8 mouse cellular contexts compared by ENCODE assay signal in genomic region chr4:115133621-115134295, GRCm38 (mm10). TPM values are rescaled to one million over a fixed set of nuclear protein-coding genes. Genes with fewer than 3 reads are reported as not detected.
A peak's percentile ranks its signal among the peaks of the same experiment; 100 is the strongest.
DNase-seq lines count a peak whose midpoint lies in the region; ATAC-seq and TF ChIP-seq lines count a peak whose summit lies in the region.

Cyp4x1 (minus strand) TSS chr4:115134281.

- H3K9ac ChIP-seq in forebrain, embryonic 13.5 days, result peak within 1 kb of the TSS; percentile 65
- peak within 1 kb of the TSS; percentile 59 for H3K9ac ChIP-seq in midbrain, embryonic 12.5 days (replicated peaks)

- H3K4me2 ChIP-seq in forebrain, embryonic 13.5 days, result peak within 1 kb of the TSS; percentile 84
- H3K4me2 ChIP-seq in midbrain, embryonic 12.5 days (replicated peaks), result peak within 1 kb of the TSS; percentile 79

- TF ChIP-seq CTCF in brain, embryonic 14.5 days (IDR thresholded peaks at IDR 0.05; ENCODE audit: borderline replicate concordance, extremely low read depth, insufficient read depth, insufficient read length), result no peak
- no peak for TF ChIP-seq CTCF in thymus, adult 2 months (IDR thresholded peaks at IDR 0.05; ENCODE audit: borderline replicate concordance, control insufficient read depth, extremely low read depth, insufficient read depth, low read length, poor library complexity)

- peak within 1 kb of the TSS; percentile 46 for H3K4me3 ChIP-seq in forebrain, embryonic 13.5 days
- peak within 1 kb of the TSS; percentile 46 for H3K4me3 ChIP-seq in midbrain, embryonic 12.5 days
- H3K4me3 ChIP-seq in thymus, adult 2 months (ENCODE audit: control insufficient read depth, insufficient read depth, low read length), result no peak within 1 kb of the TSS

- H3K4me1 ChIP-seq in forebrain, embryonic 13.5 days, result peaks cover 9% of the 10 kb centered on the region; the same call in 1 of the 2 replicates
- peaks cover 7% of the 10 kb centered on the region; the same call in 1 of the 2 replicates for H3K4me1 ChIP-seq in midbrain, embryonic 12.5 days
- H3K4me1 ChIP-seq in thymus, adult 2 months (replicated peaks; ENCODE audit: control insufficient read depth, insufficient read depth, low read length), result no peaks in the 10 kb centered on the region

- ATAC-seq in forebrain, embryonic 13.5 days, result peak; percentile 92
- ATAC-seq in midbrain, embryonic 12.5 days (ENCODE audit: low FRiP score, low read depth), result peak; percentile 89
- no peak for ATAC-seq in monocyte, adult 5-6 weeks (replicated peaks; ENCODE audit: insufficient number of reproducible peaks, low FRiP score, low TSS enrichment, poor library complexity, severe bottlenecking)
- no peak for ATAC-seq in erythroblast, adult 5-6 weeks (replicated peaks; ENCODE audit: low FRiP score, poor library complexity, severe bottlenecking)

- no peak for TF ChIP-seq POLR2A in brain, embryonic 14.5 days (IDR thresholded peaks at IDR 0.05; ENCODE audit: borderline replicate concordance, extremely low read depth, insufficient read depth, insufficient read length, poor library complexity, severe bottlenecking)
- TF ChIP-seq POLR2A in thymus, adult 2 months (IDR thresholded peaks at IDR 0.05; ENCODE audit: control insufficient read depth, extremely low read depth, insufficient read depth, low read length, poor library complexity), result no peak

- under 1% methylated on average over 29 of the region's 29 CpGs for WGBS in forebrain, embryonic 13.5 days
- WGBS in midbrain, embryonic 12.5 days, result under 1% methylated on average over 29 of the region's 29 CpGs
- WGBS in thymus, adult 2 months, result 10% methylated on average over 29 of the region's 29 CpGs

- H3K9me3 ChIP-seq in forebrain, embryonic 13.5 days (replicated peaks), result no peaks in the 10 kb centered on the region
- no peaks in the 10 kb centered on the region for H3K9me3 ChIP-seq in midbrain, embryonic 12.5 days

- H3K36me3 ChIP-seq in forebrain, embryonic 13.5 days (ENCODE audit: poor library complexity, severe bottlenecking), result no peaks in the 10 kb centered on the region
- H3K36me3 ChIP-seq in midbrain, embryonic 12.5 days, result no peaks in the 10 kb centered on the region
- no peaks in the 10 kb centered on the region for H3K36me3 ChIP-seq in thymus, adult 2 months (ENCODE audit: control insufficient read depth, insufficient read depth, low read length)

- peaks cover 14% of the 10 kb centered on the region; the same call in 1 of the 2 replicates for H3K27me3 ChIP-seq in forebrain, embryonic 13.5 days
- peaks cover 21% of the 10 kb centered on the region for H3K27me3 ChIP-seq in midbrain, embryonic 12.5 days
- H3K27me3 ChIP-seq in thymus, adult 2 months (ENCODE audit: control insufficient read depth, insufficient read depth, low read length), result no peaks in the 10 kb centered on the region; the same call in 1 of the 2 replicates

- peak; percentile 68 for DNase-seq in ES-CJ7 (ENCODE audit: low read depth, low spot score)
- DNase-seq in brain, embryonic 14.5 days (ENCODE audit: low read depth), result peak; percentile 81
- peak; percentile 62 to 66 for DNase-seq in layer of hippocampus, adult 8-10 months (ENCODE audit: low spot score in 2 of 2)
- no peak for DNase-seq in thymus, adult 2 months

- no peak within 1 kb of the TSS for H3K27ac ChIP-seq in forebrain, embryonic 13.5 days
- no peak within 1 kb of the TSS for H3K27ac ChIP-seq in midbrain, embryonic 12.5 days (replicated peaks)
- no peak within 1 kb of the TSS for H3K27ac ChIP-seq in thymus, adult 2 months (ENCODE audit: control insufficient read depth, insufficient read depth, low read length)

RNA-seq across cellular contexts. Expression of gene Cyp4x1, which starts in this region (rescaled TPM):
- 4.7 and 7.4 TPM in 2 replicates for polyA plus RNA-seq in brain, embryonic 14.5 days (2012; rRNA removed)
- polyA plus RNA-seq in forebrain, embryonic 13.5 days (2015; fragmentation: Nextera tagmentation; extraction: Ambion mirVana), result 1.4 and 2.1 TPM in 2 replicates
- 1 to 10 TPM; 8.1 to 8.9 (median 8.5) TPM for total RNA-seq in layer of hippocampus, adult 8-10 months (2022)
- polyA plus RNA-seq in midbrain, embryonic 12.5 days (2016; fragmentation: Nextera tagmentation; extraction: Ambion mirVana), result 1.7 and 1.8 TPM in 2 replicates
- not detected in 2 replicates for polyA plus RNA-seq in thymus, adult 2 months (2012; rRNA removed)
- 0.49 TPM in 1 of 3 replicates, not detected in the others for total RNA-seq in monocyte, adult 5-6 weeks (2017)
- total RNA-seq in erythroblast, adult 5-6 weeks (2015; ENCODE audit: low replicate concordance), result not detected in 2 replicates
- not detected in 2 replicates for total RNA-seq in erythroblast, adult 5-6 weeks (2017; ENCODE audit: low replicate concordance)

Comparison
In these comparisons a context has a peak if more than half of its experiments do, and no peak if none do; other contexts are left out.
1. ATAC-seq: peak in forebrain, embryonic 13.5 days (single experiment) and midbrain, embryonic 12.5 days (single experiment); none in monocyte, adult 5-6 weeks (single experiment) and erythroblast, adult 5-6 weeks (single experiment).